Mouse (Mus musculus): ENCODE results near the gene Map3k20. TPM values are rescaled to one million over a fixed set of nuclear protein-coding genes. Genes with fewer than 3 reads are reported as not detected.

Map3k20 gene
- polyA plus RNA-seq, 1 experiment from 2014 or later: 8.2 TPM

GRCm38 (mm10) chr2:72252510-72253505, 32.6 kb upstream of the Map3k20 start:
- Histone ChIP-seq H3K9me3 (replicated peaks) (no peaks in the 10 kb centered on the region), H3K27me3 (ENCODE audit: low read depth, poor library complexity, severe bottlenecking) (no peaks in the 10 kb centered on the region), H3K4me3 (no peak overlapping the region), H3K36me3 (no peaks in the 10 kb centered on the region), H3K27ac (replicated peaks) (peak overlapping the region; percentile 49; the same call in 1 of the 2 replicates), H3K4me1 (peaks cover 29% of the 10 kb centered on the region)
- DNase-seq (ENCODE audit: low spot score): no peak
- WGBS: 70% methylated on average over 18 of the region's 18 CpGs

GRCm38 (mm10) chr2:72253882-72254281, 31.6 kb upstream of the Map3k20 start:
- Histone ChIP-seq H3K4me3 (no peak overlapping the region), H3K27me3 (ENCODE audit: low read depth, poor library complexity, severe bottlenecking) (no peaks in the 10 kb centered on the region), H3K9me3 (replicated peaks) (no peaks in the 10 kb centered on the region), H3K4me1 (peaks cover 29% of the 10 kb centered on the region), H3K27ac (replicated peaks) (no peak overlapping the region), H3K36me3 (no peaks in the 10 kb centered on the region)
- no peak for DNase-seq (ENCODE audit: low spot score)
- WGBS: 84% methylated on average over 4 of the region's 4 CpGs

GRCm38 (mm10) chr2:72254813-72255582, 30.4 kb upstream of the Map3k20 start:
- Histone ChIP-seq H3K4me1 (peaks cover 29% of the 10 kb centered on the region), H3K9me3 (replicated peaks) (no peaks in the 10 kb centered on the region), H3K36me3 (no peaks in the 10 kb centered on the region), H3K27ac (replicated peaks) (peak overlapping the region; percentile 46; the same call in 1 of the 2 replicates), H3K4me3 (peak overlapping the region; percentile 11; the same call in 1 of the 2 replicates), H3K27me3 (ENCODE audit: low read depth, poor library complexity, severe bottlenecking) (no peaks in the 10 kb centered on the region)
- peak; percentile 33 for DNase-seq (ENCODE audit: low spot score)
- 43% methylated on average over 14 of the region's 14 CpGs for WGBS

- Histone ChIP-seq H3K4me1 (peaks cover 3% of the 10 kb centered on the region; the same call in 1 of the 2 replicates), H3K27me3 (ENCODE audit: low read depth, poor library complexity, severe bottlenecking) (no peaks in the 10 kb centered on the region), H3K9me3 (replicated peaks) (no peaks in the 10 kb centered on the region), H3K36me3 (no peaks in the 10 kb centered on the region), H3K27ac (replicated peaks) (no peak overlapping the region), H3K4me3 (no peak overlapping the region)
- WGBS: 92% methylated on average over 1 of the region's 1 CpGs
- no peak for DNase-seq (ENCODE audit: low spot score)
Measured at GRCm38 (mm10) chr2:72260704-72261103, 24.7 kb upstream of the Map3k20 start.

GRCm38 (mm10) chr2:72262814-72263480, 22.5 kb upstream of the Map3k20 start:
- Histone ChIP-seq H3K4me1 (no peaks in the 10 kb centered on the region), H3K4me3 (no peak overlapping the region), H3K36me3 (no peaks in the 10 kb centered on the region), H3K27ac (replicated peaks) (no peak overlapping the region), H3K9me3 (replicated peaks) (no peaks in the 10 kb centered on the region), H3K27me3 (ENCODE audit: low read depth, poor library complexity, severe bottlenecking) (no peaks in the 10 kb centered on the region)
- no peak for DNase-seq (ENCODE audit: low spot score)
- WGBS: 93% methylated on average over 6 of the region's 6 CpGs

- Histone ChIP-seq H3K36me3 (no peaks in the 10 kb centered on the region), H3K27me3 (ENCODE audit: low read depth, poor library complexity, severe bottlenecking) (no peaks in the 10 kb centered on the region), H3K27ac (replicated peaks) (no peak overlapping the region), H3K4me1 (no peaks in the 10 kb centered on the region), H3K4me3 (no peak overlapping the region), H3K9me3 (replicated peaks) (no peaks in the 10 kb centered on the region)
- 87% methylated on average over 6 of the region's 6 CpGs for WGBS
- DNase-seq (ENCODE audit: low spot score): no peak
Measured at GRCm38 (mm10) chr2:72267390-72267789, 18.0 kb upstream of the Map3k20 start.

GRCm38 (mm10) chr2:72269651-72270341, 15.6 kb upstream of the Map3k20 start:
- no peak overlapping the region for H3K27ac ChIP-seq (replicated peaks)
- WGBS: 81% methylated on average over 4 of the region's 4 CpGs
- H3K36me3 ChIP-seq: no peaks in the 10 kb centered on the region
- no peaks in the 10 kb centered on the region for H3K9me3 ChIP-seq (replicated peaks)
- no peaks in the 10 kb centered on the region for H3K27me3 ChIP-seq (ENCODE audit: low read depth, poor library complexity, severe bottlenecking)
- DNase-seq (ENCODE audit: low spot score): no peak
- no peak overlapping the region for H3K4me3 ChIP-seq
- no peaks in the 10 kb centered on the region for H3K4me1 ChIP-seq

GRCm38 (mm10) chr2:72278247-72278873, 7.1 kb upstream of the Map3k20 start:
- WGBS: 88% methylated on average over 4 of the region's 4 CpGs
- H3K4me1 ChIP-seq: no peaks in the 10 kb centered on the region
- no peaks in the 10 kb centered on the region for H3K27me3 ChIP-seq (ENCODE audit: low read depth, poor library complexity, severe bottlenecking)
- no peaks in the 10 kb centered on the region for H3K36me3 ChIP-seq
- H3K27ac ChIP-seq (replicated peaks): no peak overlapping the region
- no peaks in the 10 kb centered on the region for H3K9me3 ChIP-seq (replicated peaks)
- no peak for DNase-seq (ENCODE audit: low spot score)
- no peak overlapping the region for H3K4me3 ChIP-seq

- H3K4me1 ChIP-seq: peaks cover 4% of the 10 kb centered on the region
- no peak overlapping the region for H3K4me3 ChIP-seq
- H3K9me3 ChIP-seq (replicated peaks): no peaks in the 10 kb centered on the region
- 92% methylated on average over 5 of the region's 5 CpGs for WGBS
- no peaks in the 10 kb centered on the region for H3K36me3 ChIP-seq
- H3K27me3 ChIP-seq (ENCODE audit: low read depth, poor library complexity, severe bottlenecking): peaks cover 18% of the 10 kb centered on the region
- DNase-seq (ENCODE audit: low spot score): no peak
- no peak overlapping the region for H3K27ac ChIP-seq (replicated peaks)
Measured at GRCm38 (mm10) chr2:72280524-72280923, 4.9 kb upstream of the Map3k20 start.

- WGBS: 91% methylated on average over 14 of the region's 14 CpGs
- Histone ChIP-seq H3K9me3 (replicated peaks) (no peaks in the 10 kb centered on the region), H3K27me3 (ENCODE audit: low read depth, poor library complexity, severe bottlenecking) (peaks cover 18% of the 10 kb centered on the region), H3K36me3 (no peaks in the 10 kb centered on the region), H3K4me3 (no peak overlapping the region), H3K4me1 (peaks cover 6% of the 10 kb centered on the region), H3K27ac (replicated peaks) (no peak overlapping the region)
- no peak for DNase-seq (ENCODE audit: low spot score)
Measured at GRCm38 (mm10) chr2:72281971-72282370, 3.5 kb upstream of the Map3k20 start.

GRCm38 (mm10) chr2:72282733-72283132, 2.7 kb upstream of the Map3k20 start:
- no peak for DNase-seq (ENCODE audit: low spot score)
- no peak overlapping the region for H3K27ac ChIP-seq (replicated peaks)
- H3K4me3 ChIP-seq: no peak overlapping the region
- WGBS: 82% methylated on average over 4 of the region's 4 CpGs
- H3K9me3 ChIP-seq (replicated peaks): no peaks in the 10 kb centered on the region
- peaks cover 10% of the 10 kb centered on the region for H3K4me1 ChIP-seq
- peaks cover 18% of the 10 kb centered on the region for H3K27me3 ChIP-seq (ENCODE audit: low read depth, poor library complexity, severe bottlenecking)
- H3K36me3 ChIP-seq: no peaks in the 10 kb centered on the region
